Mouse (Mus musculus) MEL (cell line): ENCODE results near the gene Inava. TPM values are rescaled to one million over a fixed set of nuclear protein-coding genes. Genes with fewer than 3 reads are reported as not detected.

ENCODE experiments used
- DNase-seq: peaks from one replicate; pipeline ENCODE4 v3.0.0; 2011; ENCODE audit warnings: low read depth, low spot score
- H3K27ac ChIP-seq: 2 replicates; pipeline ENCODE4 v1.5.1; 2012; ENCODE audit warnings: low read depth, mild to moderate bottlenecking, control low read depth, low read length, moderate library complexity; ENCODE audit not compliant: control insufficient read depth
- H3K27me3 ChIP-seq, 2 experiments: fragments of 150-350 bp in 1 of 2; sonication (generic) in 1 of 2; 2 replicates each; pipeline ENCODE4 v1.6.1; 2012; ENCODE audit warnings: low read length in 2 of 2, mild to moderate bottlenecking in 2 of 2, improper control_type of control experiment in 1 of 2, moderate library complexity in 1 of 2; ENCODE audit not compliant: insufficient read depth in 2 of 2, control insufficient read depth in 1 of 2
- H3K36me3 ChIP-seq, 2 experiments: 2 replicates each; pipeline ENCODE4 v1.6.1; 2012 to 2014; ENCODE audit warnings: low read length in 2 of 2, improper control_type of control experiment in 1 of 2, inconsistent platforms in 1 of 2, mild to moderate bottlenecking in 1 of 2; ENCODE audit not compliant: insufficient read depth in 2 of 2, control insufficient read depth in 1 of 2
- H3K4me1 ChIP-seq, 2 experiments: fragments of 150-350 bp in 1 of 2; sonication (generic) in 1 of 2; 2 replicates each; pipeline ENCODE4 v1.6.1; 2012; ENCODE audit warnings: low read length in 2 of 2, improper control_type of control experiment in 1 of 2, mild to moderate bottlenecking in 1 of 2; ENCODE audit not compliant: insufficient read depth in 2 of 2, control insufficient read depth in 1 of 2
- H3K4me3 ChIP-seq, 2 experiments: fragments of 150-350 bp in 1 of 2; sonication (generic) in 1 of 2; 2 replicates each; pipeline ENCODE4 v1.5.1; 2012; ENCODE audit warnings: low read depth in 2 of 2, low read length in 2 of 2, mild to moderate bottlenecking in 2 of 2, moderate library complexity in 2 of 2, control low read depth in 1 of 2, improper control_type of control experiment in 1 of 2; ENCODE audit not compliant: control insufficient read depth in 1 of 2, insufficient read depth in 1 of 2
- H3K79me2 ChIP-seq: 2 replicates; pipeline ENCODE4 v1.6.1; 2012; ENCODE audit warnings: mild to moderate bottlenecking, low read length, moderate library complexity; ENCODE audit not compliant: control insufficient read depth, poor library complexity, insufficient read depth
- H3K9ac ChIP-seq: 2 replicates; pipeline ENCODE4 v1.6.1; 2012; ENCODE audit warnings: low read depth, mild to moderate bottlenecking, control low read depth, low read length, moderate library complexity; ENCODE audit not compliant: control insufficient read depth, poor library complexity, severe bottlenecking
- H3K9me3 ChIP-seq: fragments of 150-350 bp; sonication (generic); replicated peaks from 2 replicates; pipeline ENCODE4 v1.6.1; 2012; ENCODE audit warnings: mild to moderate bottlenecking, low read length, improper control_type of control experiment, moderate library complexity; ENCODE audit not compliant: insufficient read depth
- BHLHE40 ChIP-seq: IDR thresholded peaks from 2 replicates; pipeline ENCODE4 v1.6.1; 2012; ENCODE audit warnings: low read depth, mild to moderate bottlenecking, inconsistent platforms, low read length, improper control_type of control experiment, borderline replicate concordance
- CHD1 ChIP-seq: IDR thresholded peaks from 2 replicates; pipeline ENCODE4 v1.6.1; 2012; ENCODE audit warnings: low read depth, mild to moderate bottlenecking, inconsistent platforms, low read length, improper control_type of control experiment
- CHD2 ChIP-seq: IDR thresholded peaks from 2 replicates; pipeline ENCODE4 v1.6.1; 2011; ENCODE audit warnings: low read length, improper control_type of control experiment
- E2F4 ChIP-seq: IDR thresholded peaks from 2 replicates; pipeline ENCODE4 v1.6.1; 2011; ENCODE audit warnings: low read depth, low read length, improper control_type of control experiment, borderline replicate concordance
- ELF1 ChIP-seq: IDR thresholded peaks from 2 replicates; pipeline ENCODE4 v1.6.1; 2014; ENCODE audit warnings: low read depth, mild to moderate bottlenecking, inconsistent platforms, low read length, improper control_type of control experiment, moderate library complexity
- HCFC1 ChIP-seq: IDR thresholded peaks from 2 replicates; pipeline ENCODE4 v1.6.1; 2012; ENCODE audit warnings: low read depth, mild to moderate bottlenecking, inconsistent platforms, low read length, improper control_type of control experiment, moderate library complexity
- KAT2A ChIP-seq: conservative IDR thresholded peaks from 2 replicates; pipeline ENCODE4 v1.6.1; 2012; ENCODE audit warnings: low read depth, low read length, improper control_type of control experiment, inconsistent platforms
- MAFK ChIP-seq: IDR thresholded peaks from 2 replicates; pipeline ENCODE4 v1.6.1; 2011; ENCODE audit warnings: low read depth, mild to moderate bottlenecking, low read length, improper control_type of control experiment, borderline replicate concordance
- MEF2A ChIP-seq: IDR thresholded peaks from 2 replicates; pipeline ENCODE4 v1.6.1; 2014; ENCODE audit warnings: low read depth, mild to moderate bottlenecking, inconsistent platforms, low read length, improper control_type of control experiment; ENCODE audit not compliant: poor library complexity, insufficient replicate concordance, severe bottlenecking; ENCODE audit errors: extremely low read depth
- MXI1 ChIP-seq: IDR thresholded peaks from 2 replicates; pipeline ENCODE4 v1.6.1; 2011; ENCODE audit warnings: mild to moderate bottlenecking, low read depth, low read length, improper control_type of control experiment
- MYC ChIP-seq: IDR thresholded peaks from 2 replicates; pipeline ENCODE4 v1.6.1; 2011; ENCODE audit warnings: low read depth, mild to moderate bottlenecking, low read length, improper control_type of control experiment, moderate library complexity
- NELFE ChIP-seq: IDR thresholded peaks from 2 replicates; pipeline ENCODE4 v1.6.1; 2011; ENCODE audit warnings: low read depth, low read length, improper control_type of control experiment
- NRF1 ChIP-seq: IDR thresholded peaks from 2 replicates; pipeline ENCODE4 v1.6.1; 2014; ENCODE audit warnings: low read depth, mild to moderate bottlenecking, inconsistent platforms, low read length, improper control_type of control experiment, moderate library complexity; ENCODE audit not compliant: poor library complexity, insufficient read depth, severe bottlenecking
- POLR2AphosphoS2 ChIP-seq: IDR thresholded peaks from 2 replicates; pipeline ENCODE4 v1.6.1; 2011; ENCODE audit warnings: low read length, improper control_type of control experiment
- POLR2AphosphoS5 ChIP-seq: IDR thresholded peaks from 2 replicates; pipeline ENCODE4 v1.6.1; 2012; ENCODE audit warnings: low read depth, borderline replicate concordance, mild to moderate bottlenecking, inconsistent platforms, low read length, moderate library complexity, mixed read lengths
- RAD21 ChIP-seq: IDR thresholded peaks from 2 replicates; pipeline ENCODE4 v1.6.1; 2011; ENCODE audit warnings: mild to moderate bottlenecking, low read depth, low read length, improper control_type of control experiment
- RCOR1 ChIP-seq: IDR thresholded peaks from 2 replicates; pipeline ENCODE4 v1.6.1; 2012; ENCODE audit warnings: low read depth, mild to moderate bottlenecking, inconsistent platforms, low read length, improper control_type of control experiment
- SIN3A ChIP-seq: IDR thresholded peaks from 2 replicates; pipeline ENCODE4 v1.6.1; 2012; ENCODE audit warnings: low read length, improper control_type of control experiment, inconsistent platforms
- TBP ChIP-seq: IDR thresholded peaks from 2 replicates; pipeline ENCODE4 v1.8.0; 2011; ENCODE audit warnings: low read depth, low read length, improper control_type of control experiment
- UBTF ChIP-seq: IDR thresholded peaks from 2 replicates; pipeline ENCODE4 v1.6.1; 2012; ENCODE audit warnings: low read depth, mild to moderate bottlenecking, inconsistent platforms, low read length, improper control_type of control experiment, moderate library complexity, borderline replicate concordance; ENCODE audit not compliant: insufficient read depth
- USF1 ChIP-seq: IDR thresholded peaks from 2 replicates; pipeline ENCODE4 v1.6.1; 2014; ENCODE audit warnings: low read depth, mild to moderate bottlenecking, inconsistent platforms, low read length, improper control_type of control experiment, moderate library complexity
- ZC3H11A ChIP-seq: IDR thresholded peaks from 2 replicates; pipeline ENCODE4 v1.6.1; 2012; ENCODE audit warnings: low read depth, mild to moderate bottlenecking, inconsistent platforms, low read length, improper control_type of control experiment
- polyA plus RNA-seq, 2 experiments: library from polyadenylated mRNA; stranded (reverse) in 1 of 2; unstranded in 1 of 2; fragments of >175 nt in 1 of 2; fragments of >200 nt in 1 of 2; gene quantifications; 2 replicates each; pipeline versions ENCODE4 v1.2.1 to v1.2.4; 2012; ENCODE audit warnings: low replicate concordance in 2 of 2, low read depth in 1 of 2; ENCODE audit not compliant: insufficient read length in 2 of 2, insufficient read depth in 1 of 2, missing spikeins in 1 of 2
- total RNA-seq: library from RNA; depleted of rRNA; stranded (reverse); fragments of 300-350 nt; gene quantifications from 2 replicates; pipeline ENCODE4 v1.2.3, GENCODE M21; 2012

Inava gene
- total and polyA plus RNA-seq, 3 experiments: 0.12 to 0.65 TPM; not detected in 1

DNA sequence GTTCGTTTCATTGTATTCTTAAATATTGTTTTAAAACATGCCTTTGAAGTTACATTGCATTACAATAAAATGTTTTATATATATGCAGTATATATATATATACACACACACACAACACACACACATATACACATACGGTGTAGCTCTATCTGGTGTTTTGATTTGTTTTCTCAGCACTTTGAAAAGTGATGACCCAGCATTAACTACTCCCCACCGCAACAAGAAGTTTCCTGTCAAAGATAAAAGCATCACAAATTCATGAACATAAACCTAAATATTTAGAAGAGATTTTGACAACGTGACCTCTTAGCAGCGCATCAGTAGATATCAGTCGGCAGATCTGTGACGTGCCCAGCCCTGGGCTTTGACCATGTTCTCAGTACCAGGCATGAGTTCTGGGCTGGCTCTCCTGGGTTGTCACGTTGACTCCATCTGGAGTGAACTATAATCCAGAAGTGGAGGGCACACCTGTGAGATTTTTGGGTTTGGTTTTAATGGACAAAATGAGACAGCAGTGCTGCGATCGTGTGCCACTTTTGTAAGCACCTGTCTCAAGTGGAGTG, 20.5 kb upstream of the Inava start:
- Histone ChIP-seq H3K9ac (no peak overlapping the region), H3K36me3 (peaks cover 0 to 15% of the 10 kb centered on the region in 2 experiments; a peak in 2 of 4 replicates), H3K4me1 (peaks cover 9 to 21% of the 10 kb centered on the region in 2 experiments), H3K79me2 (no peaks in the 10 kb centered on the region), H3K27me3 (no peaks in the 10 kb centered on the region), H3K9me3 (no peaks in the 10 kb centered on the region), H3K27ac (no peak overlapping the region), H3K4me3 (no peak overlapping the region)
- peak; percentile 64; the same call in 1 of the 2 replicates for TF ChIP-seq MAFK
- TF ChIP-seq KAT2A: no peak
- no peak for DNase-seq

DNA sequence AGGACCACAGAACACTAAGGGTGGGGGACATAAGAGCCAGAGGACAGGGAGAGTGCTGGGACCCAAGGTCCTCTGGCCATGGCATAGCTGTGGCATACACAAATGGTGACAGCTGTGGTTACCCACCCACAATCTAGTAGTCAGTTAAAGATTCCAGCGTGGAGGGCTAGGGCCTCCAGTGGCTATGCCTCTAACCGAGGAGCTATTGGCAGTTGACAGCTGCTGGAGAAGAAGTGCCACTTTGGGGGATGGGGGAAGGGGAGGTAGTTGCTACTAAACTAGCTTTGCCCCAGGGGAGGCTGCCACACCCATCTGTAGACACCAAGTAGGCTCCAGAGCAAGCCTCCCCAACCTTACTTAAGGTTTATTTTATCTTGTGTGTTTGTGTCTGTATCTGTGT, 19.4 kb upstream of the Inava start:
- Histone ChIP-seq H3K9me3 (no peaks in the 10 kb centered on the region), H3K79me2 (no peaks in the 10 kb centered on the region)
- no peak for TF ChIP-seq USF1
- TF ChIP-seq MEF2A: no peak
- no peak for TF ChIP-seq BHLHE40
- no peak for TF ChIP-seq MXI1
- no peak for TF ChIP-seq UBTF
- TF ChIP-seq, all 39 proteins: peak for 0
- H3K36me3 ChIP-seq: peaks cover 0 to 15% of the 10 kb centered on the region in 2 experiments; a peak in 2 of 4 replicates
- peaks cover 9 to 21% of the 10 kb centered on the region in 2 experiments for H3K4me1 ChIP-seq
- H3K9ac ChIP-seq: no peak overlapping the region
- DNase-seq: peak; percentile 27
- no peak overlapping the region for H3K27ac ChIP-seq
- H3K27me3 ChIP-seq: no peaks in the 10 kb centered on the region
- no peak overlapping the region for H3K4me3 ChIP-seq

DNA sequence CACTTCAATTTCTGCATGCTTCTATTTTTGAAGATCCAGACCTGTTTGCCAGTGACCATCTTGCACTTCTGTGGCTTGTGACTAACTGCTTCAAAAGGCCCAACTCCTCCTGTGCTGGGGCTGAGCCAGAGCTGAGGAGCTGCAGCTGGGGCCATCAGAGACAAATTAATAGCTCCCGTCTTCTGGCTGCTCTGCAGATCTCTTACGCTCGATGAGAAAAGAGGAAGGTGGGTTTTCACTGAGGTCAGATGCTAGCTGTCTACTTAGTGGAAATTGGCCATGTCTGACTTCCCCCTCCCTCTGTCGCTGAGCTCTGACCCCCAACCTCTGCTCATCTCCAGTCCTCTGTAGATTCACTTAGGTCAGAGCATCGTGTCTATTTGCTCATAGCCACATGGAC, 15.6 kb upstream of the Inava start:
- peak; percentile 67 for DNase-seq
- Histone ChIP-seq H3K79me2 (no peaks in the 10 kb centered on the region), H3K27me3 (no peaks in the 10 kb centered on the region), H3K9ac (no peak overlapping the region), H3K27ac (no peak overlapping the region), H3K4me3 (no peak overlapping the region), H3K9me3 (no peaks in the 10 kb centered on the region), H3K4me1 (peaks cover 5 to 13% of the 10 kb centered on the region in 2 experiments), H3K36me3 (peaks cover 0 to 5% of the 10 kb centered on the region in 2 experiments; a peak in 2 of 4 replicates)
- TF ChIP-seq RAD21 (no peak), HCFC1 (no peak), KAT2A (no peak), USF1 (no peak), BHLHE40 (no peak), POLR2AphosphoS2 (no peak), UBTF (no peak), CHD1 (no peak), CHD2 (no peak), MYC (no peak), E2F4 (no peak), NRF1 (no peak), NELFE (no peak), TBP (no peak), ZC3H11A (no peak), ELF1 (no peak), SIN3A (no peak), RCOR1 (no peak), POLR2AphosphoS5 (no peak)
